Mouse (Mus musculus): ENCODE results near the gene Ripk1. TPM values are rescaled to one million over a fixed set of nuclear protein-coding genes. Genes with fewer than 3 reads are reported as not detected.

Ripk1 gene
- polyA plus RNA-seq (2021): 29.7 TPM

DNA sequence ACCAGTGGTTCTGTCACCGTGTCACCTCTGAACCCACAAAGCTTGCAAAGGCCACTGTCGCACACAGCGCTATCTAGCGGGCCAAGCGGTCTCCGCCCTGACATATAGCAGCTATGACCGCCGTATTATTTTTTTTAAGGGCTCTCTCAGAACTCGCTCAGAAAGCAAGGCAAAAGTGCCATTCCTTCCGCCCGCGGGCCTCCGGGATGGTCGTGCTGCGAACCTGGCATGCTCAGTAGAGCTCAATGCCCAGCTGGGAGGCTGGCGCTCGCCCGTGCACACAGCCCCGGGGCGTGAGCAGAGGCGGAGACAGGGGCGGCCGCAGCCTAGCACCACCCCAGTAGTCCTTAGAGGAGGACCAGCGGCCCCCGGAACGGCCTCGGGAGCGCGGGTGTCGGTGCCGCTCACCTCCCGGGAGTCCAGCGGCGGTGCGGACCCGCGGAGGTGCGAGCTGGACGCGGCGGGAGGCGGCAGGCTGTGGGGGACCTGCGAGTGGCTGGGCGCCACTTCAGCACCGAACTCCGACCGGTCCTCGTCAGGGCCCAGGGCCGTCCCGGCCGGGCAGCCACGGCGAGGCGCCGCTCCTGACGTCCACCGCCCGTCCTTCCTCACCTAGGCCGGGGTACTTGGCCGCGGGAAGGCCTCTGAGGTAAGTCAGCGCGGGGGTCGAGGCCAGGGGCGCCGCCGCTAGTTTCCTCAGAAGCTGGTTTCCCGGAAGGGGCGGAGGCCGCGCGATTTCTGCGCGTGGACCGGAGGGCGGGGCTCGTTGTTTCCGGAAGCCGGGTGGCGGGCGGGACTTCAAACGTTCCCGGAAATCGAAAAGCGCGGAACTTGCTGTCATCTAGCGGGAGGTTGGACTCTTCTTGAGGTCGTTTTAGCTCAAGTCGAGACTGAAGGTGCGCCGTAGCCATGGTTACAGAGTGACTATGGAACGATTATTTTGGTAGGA is at the start of gene Ripk1, which contains the start of gene Serpinb6a:
Gene Ripk1, plus strand, starts transcription at position 306 of the 949 bp plus-strand sequence.
Gene Serpinb6a, minus strand, starts transcription at position 737 of the 949 bp plus-strand sequence.
- peak; percentile 35 for DNase-seq (ENCODE audit: low read depth, low spot score)
- CTCF ChIA-PET: interaction anchor here (0.7 to 3.7 kb wide), 4 partner anchors 12 to 45 kb away, joined by 3 to 17 read pairs (median 4); no protein-coding TSS in a partner anchor
- no peaks in the 10 kb centered on the region for H3K27me3 ChIP-seq
- in situ Hi-C loops (cut with MboI; ENCODE audit: low pct_unique_long_range_greater_than_20kb): loop anchor here (5.0 kb wide), 1 partner anchor 1150 kb away; the partner anchor contains the start of gene Serpinb1a
- peak; percentile 58 for TF ChIP-seq CTCF (IDR thresholded peaks at IDR 0.05)
- ATAC-seq: peak; percentile 96
- POLR2A ChIA-PET: interaction anchor here (1.1 to 1.2 kb wide), 2 partner anchors 36 to 46 kb away, joined by 3 read pairs; no protein-coding TSS in a partner anchor

DNA sequence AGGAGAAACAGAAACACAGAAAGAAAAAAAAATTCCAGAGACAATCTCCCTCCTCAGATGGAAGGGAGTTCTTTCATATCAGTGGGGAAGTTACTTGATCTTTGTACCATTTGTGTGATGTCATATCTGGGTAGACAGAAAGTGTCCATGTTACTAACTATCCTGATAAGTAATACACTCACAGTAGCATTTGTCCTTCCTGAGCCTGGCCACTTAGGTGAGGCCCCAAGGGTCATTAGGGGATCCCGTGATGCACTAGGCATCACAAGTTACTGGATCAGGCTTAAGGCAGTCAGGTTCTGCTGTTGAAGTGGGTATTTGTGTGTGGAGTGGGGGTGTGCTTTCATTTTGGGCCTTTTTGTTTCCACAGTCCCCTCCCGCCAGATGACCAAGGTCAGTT is 49.2 kb upstream of the Ripk1 start:
- in situ Hi-C loops (cut with MboI; ENCODE audit: low pct_unique_long_range_greater_than_20kb): loop anchor here (10.0 kb wide), 1 partner anchor 202 kb away; no protein-coding TSS in a partner anchor
- no peak for DNase-seq (ENCODE audit: low read depth, low spot score)
- TF ChIP-seq CTCF (IDR thresholded peaks at IDR 0.05): no peak
- ATAC-seq: no peak
- no peaks in the 10 kb centered on the region for H3K27me3 ChIP-seq
- CTCF ChIA-PET: interaction anchor here (0.8 to 1.3 kb wide), 2 partner anchors 17 to 48 kb away, joined by 3 to 4 read pairs; no protein-coding TSS in a partner anchor
- POLR2A ChIA-PET: no interaction called here

DNA sequence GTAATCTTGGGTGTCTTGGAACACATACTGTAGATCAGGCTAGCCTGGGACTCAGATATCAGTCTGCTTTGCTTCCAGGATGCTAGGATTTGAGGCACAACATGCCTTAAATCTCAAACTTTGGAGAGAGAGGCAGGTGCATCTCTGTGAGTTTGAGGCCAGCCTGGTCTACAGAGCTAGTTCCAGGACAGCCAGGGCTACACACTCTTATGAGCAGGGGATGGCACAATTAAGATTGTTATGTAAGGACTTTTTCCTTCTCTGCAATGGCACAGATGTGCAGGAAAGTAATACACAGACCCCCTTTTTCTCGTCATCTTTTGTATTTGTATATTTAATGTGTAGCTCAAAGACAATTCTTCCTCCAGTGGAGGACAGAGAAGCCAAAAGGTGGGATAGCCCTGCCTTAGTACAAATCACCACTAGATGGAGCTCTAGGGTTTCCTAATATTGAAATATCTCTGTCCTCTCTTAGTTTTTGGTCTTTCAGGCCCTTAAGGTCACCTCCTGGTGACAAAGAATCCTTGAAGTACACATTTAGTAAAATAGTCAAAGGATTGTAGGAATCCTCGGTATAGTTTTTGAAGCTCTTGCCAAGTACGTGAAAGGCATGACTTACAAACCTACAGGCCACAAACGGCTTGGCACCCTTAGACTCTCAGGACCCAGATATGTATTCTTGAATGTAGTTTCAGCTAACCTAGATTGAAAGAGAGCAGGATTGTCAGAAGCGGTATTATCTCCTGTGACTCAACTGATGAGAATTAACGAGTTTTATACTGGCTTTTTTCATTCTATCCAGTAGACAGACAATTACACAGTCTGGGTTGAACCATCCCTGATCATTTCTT is 45.4 kb upstream of the Ripk1 start:
- ChIA-PET POLR2A (interaction anchor here (1.0 to 1.2 kb wide), 2 partner anchors 38 to 45 kb away, joined by 3 to 4 read pairs; partner anchors contain the start of genes Ripk1 and Serpinb6a), CTCF (interaction anchor here (0.7 to 4.0 kb wide), 18 partner anchors 8 to 198 kb away, joined by 3 to 61 read pairs (median 4); partner anchors contain the start of genes Ripk1 and Serpinb6a)
- in situ Hi-C loops (cut with MboI; ENCODE audit: low pct_unique_long_range_greater_than_20kb): loop anchor here (10.0 kb wide), 1 partner anchor 198 kb away; no protein-coding TSS in a partner anchor
- H3K27me3 ChIP-seq: no peaks in the 10 kb centered on the region
- DNase-seq (ENCODE audit: low read depth, low spot score) (no peak), ATAC-seq (peak; percentile 44)
- TF ChIP-seq CTCF (IDR thresholded peaks at IDR 0.05): peak; percentile 72

DNA sequence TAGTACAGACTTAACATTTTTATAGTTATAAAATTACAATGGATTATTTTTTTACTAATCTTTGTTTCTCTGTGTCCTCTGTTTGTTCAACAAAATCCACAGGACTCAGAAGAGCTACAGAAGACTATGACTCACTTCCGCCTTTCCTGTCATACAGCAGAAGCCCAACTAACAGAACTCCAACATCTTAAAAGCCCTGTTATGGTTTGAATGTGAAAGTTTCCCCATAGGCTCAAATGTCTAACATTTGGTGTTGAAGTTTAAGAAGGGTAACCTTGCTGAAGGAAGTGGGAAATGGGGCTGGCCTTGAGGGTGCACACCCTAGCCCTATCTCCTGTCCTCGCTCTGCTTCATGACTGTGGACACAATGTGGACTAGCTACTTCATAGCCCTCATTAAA is 42.4 kb upstream of the Ripk1 start:
- ChIA-PET CTCF (interaction anchor here (1.3 kb wide), 1 partner anchor 35 kb away, joined by 6 read pairs; no protein-coding TSS in a partner anchor), POLR2A (no interaction called here)
- DNase-seq (ENCODE audit: low read depth, low spot score) (no peak), ATAC-seq (no peak)
- in situ Hi-C loops (cut with MboI; ENCODE audit: low pct_unique_long_range_greater_than_20kb): loop anchor here (5.0 to 10.0 kb wide), 2 partner anchors 38 to 195 kb away; no protein-coding TSS in a partner anchor
- TF ChIP-seq CTCF (IDR thresholded peaks at IDR 0.05): no peak
- no peaks in the 10 kb centered on the region for H3K27me3 ChIP-seq

GRCm38 (mm10) chr13:33964206-33965046 is 37.7 kb upstream of the Ripk1 start, which contains the start of gene Nqo2:
Nqo2 (plus strand) TSS chr13:33964687.
- DNase-seq (ENCODE audit: low read depth, low spot score) (peak; percentile 41), ATAC-seq (peak; percentile 90)
- ChIA-PET POLR2A (interaction anchor here (0.7 kb wide), 1 partner anchor 13 kb away, joined by 4 read pairs; no protein-coding TSS in a partner anchor), CTCF (interaction anchor here (2.6 kb wide), 1 partner anchor 30 kb away, joined by 16 read pairs; no protein-coding TSS in a partner anchor)
- TF ChIP-seq CTCF (IDR thresholded peaks at IDR 0.05): peak; percentile 18
- in situ Hi-C loops (cut with MboI; ENCODE audit: low pct_unique_long_range_greater_than_20kb): loop anchor here (5.0 kb wide), 1 partner anchor 33 kb away; no protein-coding TSS in a partner anchor
- no peaks in the 10 kb centered on the region for H3K27me3 ChIP-seq

- CTCF ChIA-PET: interaction anchor here (1.1 to 2.6 kb wide), 2 partner anchors 9 to 29 kb away, joined by 3 to 16 read pairs; no protein-coding TSS in a partner anchor
- no peaks in the 10 kb centered on the region for H3K27me3 ChIP-seq
- DNase-seq (ENCODE audit: low read depth, low spot score): no peak
- in situ Hi-C loops (cut with MboI; ENCODE audit: low pct_unique_long_range_greater_than_20kb): no loop called here
- TF ChIP-seq CTCF (IDR thresholded peaks at IDR 0.05): no peak
- POLR2A ChIA-PET: interaction anchor here (0.9 to 1.4 kb wide), 2 partner anchors 28 to 180 kb away, joined by 3 to 5 read pairs; no protein-coding TSS in a partner anchor
- ATAC-seq: no peak
Observed at GRCm38 (mm10) chr13:33965056-33966024, 36.8 kb upstream of the Ripk1 start.

DNA sequence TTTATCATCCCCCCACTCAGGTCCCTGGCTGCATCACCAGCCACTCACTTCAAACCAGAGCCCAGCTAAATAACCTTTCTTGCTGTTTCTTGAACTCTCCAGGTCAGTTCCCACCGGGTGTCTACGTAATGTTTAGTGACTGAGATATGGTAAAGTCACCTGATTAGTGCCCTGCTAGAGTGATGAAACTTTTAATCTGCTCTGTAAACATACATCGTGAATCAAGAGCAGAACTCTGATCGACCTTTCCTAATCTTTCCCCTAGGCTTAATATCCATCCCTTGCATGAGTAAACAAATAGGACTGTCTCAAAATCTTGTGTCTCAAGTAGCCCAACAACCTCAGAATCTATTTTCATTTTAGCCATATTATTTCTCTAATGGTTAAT is 36.1 kb upstream of the Ripk1 start:
- CTCF ChIA-PET: interaction anchor here (1.1 to 2.6 kb wide), 2 partner anchors 9 to 29 kb away, joined by 3 to 16 read pairs; no protein-coding TSS in a partner anchor
- in situ Hi-C loops (cut with MboI; ENCODE audit: low pct_unique_long_range_greater_than_20kb): no loop called here
- POLR2A ChIA-PET: interaction anchor here (0.9 to 1.4 kb wide), 2 partner anchors 28 to 179 kb away, joined by 3 to 5 read pairs; no protein-coding TSS in a partner anchor

DNA sequence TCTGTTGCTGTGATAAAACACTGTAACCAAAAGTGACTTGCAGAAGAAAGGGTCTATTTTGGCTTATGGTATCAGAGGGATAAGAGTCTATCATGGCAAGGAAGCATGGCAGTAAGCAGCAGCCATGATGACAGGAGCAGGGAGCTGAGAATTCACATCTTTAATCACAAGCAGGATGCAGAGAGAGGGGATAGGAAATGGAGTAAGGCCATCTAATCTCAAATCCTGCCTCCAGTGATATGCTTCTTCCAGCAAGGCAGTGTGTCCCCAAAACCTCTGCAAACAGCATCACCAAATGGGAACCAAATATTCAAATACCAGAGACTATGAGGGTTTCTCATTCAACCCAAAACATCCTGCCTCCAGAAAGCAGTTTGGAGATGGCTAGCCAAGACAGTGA is 35.6 kb upstream of the Ripk1 start:
- in situ Hi-C loops (cut with MboI; ENCODE audit: low pct_unique_long_range_greater_than_20kb): no loop called here
- no peaks in the 10 kb centered on the region for H3K27me3 ChIP-seq
- ATAC-seq (no peak), DNase-seq (ENCODE audit: low read depth, low spot score) (no peak)
- ChIA-PET POLR2A (interaction anchor here (0.9 to 1.4 kb wide), 2 partner anchors 29 to 179 kb away, joined by 3 to 5 read pairs; no protein-coding TSS in a partner anchor), CTCF (interaction anchor here (1.1 to 2.8 kb wide), 3 partner anchors 10 to 28 kb away, joined by 3 to 16 read pairs (median 7); no protein-coding TSS in a partner anchor)
- no peak for TF ChIP-seq CTCF (IDR thresholded peaks at IDR 0.05)

More for the DNA sequence above, 36.1 kb upstream of the Ripk1 start:
- ATAC-seq: no peak
- TF ChIP-seq CTCF (IDR thresholded peaks at IDR 0.05): no peak
- DNase-seq (ENCODE audit: low read depth, low spot score): no peak
- H3K27me3 ChIP-seq: no peaks in the 10 kb centered on the region

Data from Patski (cell line).